Mouse (Mus musculus) spleen, adult 18-20 months (tissue): ENCODE results near the gene Tas1r3.

Source experiments
- DNase-seq, 2 experiments: peaks; one replicate each; pipeline ENCODE4 v3.0.0; 2022; ENCODE audit warnings: mixed read lengths in 2 of 2

Gene Tas1r3

GRCm38 (mm10) chr4:155863001-155863400, at the start of gene Tas1r3:
TSS of gene Tas1r3 (minus strand) at chr4:155863362.
- no peak for DNase-seq

GRCm38 (mm10) chr4:155908751-155909150, 45.6 kb upstream of the Tas1r3 start:
- DNase-seq, result no peak

GRCm38 (mm10) chr4:155908281-155908680, 45.1 kb upstream of the Tas1r3 start:
- DNase-seq, result no peak

GRCm38 (mm10) chr4:155907003-155907402, 43.8 kb upstream of the Tas1r3 start:
- DNase-seq, result no peak

GRCm38 (mm10) chr4:155906125-155906524, 43.0 kb upstream of the Tas1r3 start:
- no peak for DNase-seq

- DNase-seq, result no peak
Observed at GRCm38 (mm10) chr4:155905634-155906033, 42.5 kb upstream of the Tas1r3 start.

- DNase-seq, result no peak
Observed at GRCm38 (mm10) chr4:155904318-155905102, 41.3 kb upstream of the Tas1r3 start.

GRCm38 (mm10) chr4:155903246-155903645, 40.1 kb upstream of the Tas1r3 start:
- DNase-seq, result no peak

- no peak for DNase-seq
Observed at GRCm38 (mm10) chr4:155901205-155901604, 38.0 kb upstream of the Tas1r3 start.

- no peak for DNase-seq
Observed at GRCm38 (mm10) chr4:155899355-155899754, 36.2 kb upstream of the Tas1r3 start.

GRCm38 (mm10) chr4:155898318-155898717, 35.2 kb upstream of the Tas1r3 start:
- DNase-seq, result no peak

GRCm38 (mm10) chr4:155896461-155896860, 33.3 kb upstream of the Tas1r3 start:
- DNase-seq, result no peak

GRCm38 (mm10) chr4:155895826-155896225, 32.7 kb upstream of the Tas1r3 start:
- DNase-seq, result no peak

GRCm38 (mm10) chr4:155895216-155895615, 32.1 kb upstream of the Tas1r3 start:
- DNase-seq, result no peak

- peak in 1 of 2 experiments; percentile 40 for DNase-seq
Observed at GRCm38 (mm10) chr4:155894311-155894881, 31.2 kb upstream of the Tas1r3 start.

- DNase-seq, result no peak
Observed at GRCm38 (mm10) chr4:155893212-155893690, 30.1 kb upstream of the Tas1r3 start.

GRCm38 (mm10) chr4:155892438-155893211, 29.5 kb upstream of the Tas1r3 start:
- peak; percentile 39 to 50 for DNase-seq

- peak; percentile 70 to 81 for DNase-seq
Observed at GRCm38 (mm10) chr4:155892017-155892416, 28.9 kb upstream of the Tas1r3 start.

- peak; percentile 93 to 98 for DNase-seq
Observed at GRCm38 (mm10) chr4:155891551-155892001, 28.4 kb upstream of the Tas1r3 start, which contains the start of the genes Pusl1 and Acap3. TSS of gene Pusl1 (minus strand) at chr4:155891781. TSS of gene Acap3 (plus strand) at chr4:155891822.

GRCm38 (mm10) chr4:155891011-155891471, 27.9 kb upstream of the Tas1r3 start:
- no peak for DNase-seq

GRCm38 (mm10) chr4:155889316-155889715, 26.2 kb upstream of the Tas1r3 start:
- DNase-seq, result no peak

- DNase-seq, result no peak
Observed at GRCm38 (mm10) chr4:155888181-155888580, 25.0 kb upstream of the Tas1r3 start.

GRCm38 (mm10) chr4:155887674-155888073, 24.5 kb upstream of the Tas1r3 start:
- DNase-seq, result no peak
